Comparison of ENCODE assay signal across 27 mouse cellular contexts in the genomic region with DNA sequence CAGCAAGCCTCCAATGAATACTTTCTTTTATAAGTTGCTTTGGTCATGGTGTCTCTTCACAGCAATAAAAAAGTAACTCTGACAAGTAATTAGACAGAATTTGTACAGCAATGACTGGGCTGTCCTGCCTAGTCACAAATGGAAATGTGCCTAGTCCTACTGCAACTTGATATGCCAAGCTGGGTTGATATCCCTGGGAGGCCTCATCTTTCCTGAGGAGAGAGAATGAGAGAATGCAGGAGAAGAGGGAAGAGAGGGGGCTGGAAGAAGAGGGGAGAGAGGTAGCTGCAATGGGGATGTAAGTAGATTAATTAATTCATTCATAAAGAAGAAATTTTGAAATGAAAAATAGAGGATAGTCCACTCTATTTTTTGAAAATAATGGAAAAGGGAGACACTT. TPM values are rescaled to one million over a fixed set of nuclear protein-coding genes. Genes with fewer than 3 reads are reported as not detected.
"Had no signal": no experiment of that assay in that cellular context is flagged by ENCODE, and none has a peak within 500 bp of the region (broad histone marks: within the 10 kb centered on the region; RNA-seq: fewer than 3 reads in every experiment).

No protein-coding gene starts in this region.

- H3K4me2 ChIP-seq: heart, embryonic 12.5 days; heart, embryonic 15.5 days; hindbrain, embryonic 13.5 days; hindbrain, embryonic 15.5 days; kidney, embryonic 15.5 days; limb, embryonic 13.5 days; limb, embryonic 15.5 days; liver, embryonic 12.5 days had no signal

- H3K36me3 ChIP-seq: heart, embryonic 15.5 days; hindbrain, embryonic 13.5 days; kidney, embryonic 15.5 days; liver, embryonic 12.5 days had no signal

- DNase-seq: forebrain, postnatal 0 days; gastrocnemius, postnatal 10 days; gastrocnemius, postnatal 25 days; heart, adult 11 months; heart, postnatal 14 days; heart, postnatal 36 days; kidney, adult 11 months; kidney, adult 2 months; kidney, adult 9 months; kidney, postnatal 14 days; kidney, postnatal 36 days; layer of hippocampus, adult 9-11 months; layer of hippocampus, postnatal 36 days; left cerebral cortex, postnatal 4 days had no signal

- H3K9ac ChIP-seq: forebrain, postnatal 0 days; heart, embryonic 12.5 days; heart, embryonic 15.5 days; hindbrain, embryonic 13.5 days; hindbrain, embryonic 15.5 days; kidney, embryonic 15.5 days; limb, embryonic 13.5 days; limb, embryonic 15.5 days; liver, embryonic 12.5 days; liver, embryonic 14.5 days had no signal

- H3K9me3 ChIP-seq: heart, embryonic 12.5 days; heart, embryonic 15.5 days; hindbrain, embryonic 13.5 days; hindbrain, embryonic 15.5 days; kidney, embryonic 15.5 days; limb, embryonic 13.5 days; limb, embryonic 15.5 days; liver, embryonic 12.5 days had no signal

- H3K27me3 ChIP-seq: heart, embryonic 12.5 days; heart, embryonic 15.5 days; hindbrain, embryonic 13.5 days; hindbrain, embryonic 15.5 days; kidney, embryonic 15.5 days; limb, embryonic 13.5 days; limb, embryonic 15.5 days; liver, embryonic 12.5 days had no signal

- H3K4me3 ChIP-seq: heart, embryonic 12.5 days; heart, embryonic 15.5 days; hindbrain, embryonic 13.5 days; hindbrain, embryonic 15.5 days; kidney, embryonic 15.5 days; limb, embryonic 13.5 days; limb, embryonic 15.5 days; liver, embryonic 12.5 days had no signal

- ATAC-seq: forebrain, postnatal 0 days; hindbrain, postnatal 0 days; intestine, embryonic 16.5 days; liver, embryonic 12.5 days had no signal

- H3K4me1 ChIP-seq: hindbrain, embryonic 13.5 days; hindbrain, embryonic 15.5 days; limb, embryonic 15.5 days had no signal

- H3K27ac ChIP-seq: hindbrain, embryonic 13.5 days; hindbrain, embryonic 15.5 days; hindbrain, postnatal 0 days; kidney, embryonic 15.5 days; kidney, postnatal 0 days; limb, embryonic 13.5 days; limb, embryonic 15.5 days; liver, embryonic 12.5 days; liver, embryonic 14.5 days had no signal

RNA-seq across cellular contexts. Expression of a gene that starts 14.1 kb away (rescaled TPM):
- polyA plus RNA-seq: liver, adult 2 months had no signal
